Mouse (Mus musculus) embryonic facial prominence, embryonic 15.5 days (tissue): ENCODE data around the gene Cdc42. TPM values are rescaled to one million over a fixed set of nuclear protein-coding genes. Genes with fewer than 3 reads are reported as not detected.

Experiments used
- ATAC-seq: fragments of 200-750 bp; cut with Nextera tagmentation; 2 replicates; pipeline ENCODE4 v1.8.0; 2017; ENCODE audit warnings: low read depth, moderate TSS enrichment; ENCODE audit not compliant: insufficient number of reproducible peaks, low FRiP score, low TSS enrichment
- H3K27ac ChIP-seq: fragments of 300-500 bp; sonication (generic); replicated peaks from 2 replicates; pipeline ENCODE4 v1.5.1; 2015; ENCODE audit warnings: mild to moderate bottlenecking, inconsistent platforms
- H3K27me3 ChIP-seq: fragments of 300-500 bp; sonication (generic); 2 replicates; pipeline ENCODE4 v1.6.1; 2015; ENCODE audit warnings: inconsistent platforms
- H3K36me3 ChIP-seq: fragments of 300-500 bp; sonication (generic); 2 replicates; pipeline ENCODE4 v1.6.1; 2015; ENCODE audit warnings: mild to moderate bottlenecking, inconsistent platforms
- H3K4me1 ChIP-seq: fragments of 300-500 bp; sonication (generic); 2 replicates; pipeline ENCODE4 v1.6.1; 2015; ENCODE audit warnings: inconsistent platforms
- H3K4me2 ChIP-seq: fragments of 300-500 bp; sonication (generic); replicated peaks from 2 replicates; pipeline ENCODE4 v1.6.1; 2015; ENCODE audit warnings: mild to moderate bottlenecking, inconsistent platforms
- H3K4me3 ChIP-seq: fragments of 300-500 bp; sonication (generic); replicated peaks from 2 replicates; pipeline ENCODE4 v1.5.1; 2015; ENCODE audit warnings: mild to moderate bottlenecking, inconsistent platforms
- H3K9ac ChIP-seq: fragments of 300-500 bp; sonication (generic); 2 replicates; pipeline ENCODE4 v1.6.1; 2015; ENCODE audit warnings: inconsistent platforms
- H3K9me3 ChIP-seq: fragments of 300-500 bp; sonication (generic); replicated peaks from 2 replicates; pipeline ENCODE4 v1.6.1; 2016; ENCODE audit warnings: inconsistent platforms
- WGBS: fragments of 180-500 bp; shearing (Covaris S2); methylation state at CpG from one replicate; pipeline ENCODE4 v1.1.7; 2015; 5-methylcytosine and 5-hydroxymethylcytosine counted together
- polyA plus RNA-seq: library from polyadenylated mRNA; unstranded; fragments of >200 nt; fragmentation: Nextera tagmentation; extraction: Ambion mirVana; gene quantifications from 2 replicates; pipeline ENCODE4 v1.2.1, GENCODE M21; 2015

Cdc42 gene
- polyA plus RNA-seq, 1 experiment from 2014 or later, result 685 TPM

GRCm38 (mm10) chr4:137380702-137381605 is 23.4 kb upstream of the Cdc42 start:
- Histone ChIP-seq H3K4me3 (no peak overlapping the region), H3K4me2 (no peak overlapping the region), H3K27me3 (no peaks in the 10 kb centered on the region), H3K4me1 (peaks cover 4% of the 10 kb centered on the region; the same call in 1 of the 2 replicates), H3K9me3 (no peaks in the 10 kb centered on the region), H3K9ac (no peak overlapping the region), H3K36me3 (no peaks in the 10 kb centered on the region), H3K27ac (no peak overlapping the region)
- 34% methylated on average over 15 of the region's 16 CpGs for WGBS
- ATAC-seq, result no peak

GRCm38 (mm10) chr4:137379713-137380255 is 22.3 kb upstream of the Cdc42 start:
- no peak overlapping the region for H3K27ac ChIP-seq
- ATAC-seq, result no peak
- H3K36me3 ChIP-seq, result no peaks in the 10 kb centered on the region
- no peak overlapping the region for H3K4me2 ChIP-seq
- H3K9ac ChIP-seq, result no peak overlapping the region
- H3K27me3 ChIP-seq, result no peaks in the 10 kb centered on the region
- H3K4me3 ChIP-seq, result no peak overlapping the region
- peaks cover 12% of the 10 kb centered on the region for H3K4me1 ChIP-seq
- no peaks in the 10 kb centered on the region for H3K9me3 ChIP-seq
- 84% methylated on average over 10 of the region's 10 CpGs for WGBS

- Histone ChIP-seq H3K4me2 (no peak overlapping the region), H3K4me3 (no peak overlapping the region), H3K4me1 (peaks cover 12% of the 10 kb centered on the region), H3K27me3 (no peaks in the 10 kb centered on the region), H3K36me3 (no peaks in the 10 kb centered on the region), H3K9ac (no peak overlapping the region), H3K27ac (no peak overlapping the region), H3K9me3 (no peaks in the 10 kb centered on the region)
- whole genome bisulfite sequencing, result 68% methylated on average over 3 of the region's 3 CpGs
- ATAC-seq, result no peak
These were observed 21.6 kb upstream of the Cdc42 start for GRCm38 (mm10) chr4:137379085-137379484.

GRCm38 (mm10) chr4:137377526-137378304 is 20.2 kb upstream of the Cdc42 start:
- Histone ChIP-seq H3K9ac (no peak overlapping the region), H3K4me1 (peaks cover 18% of the 10 kb centered on the region), H3K4me3 (no peak overlapping the region), H3K36me3 (no peaks in the 10 kb centered on the region), H3K27me3 (no peaks in the 10 kb centered on the region), H3K9me3 (no peaks in the 10 kb centered on the region), H3K4me2 (no peak overlapping the region), H3K27ac (no peak overlapping the region)
- ATAC-seq, result no peak
- WGBS, result 79% methylated on average over 4 of the region's 4 CpGs

- H3K4me2 ChIP-seq, result no peak overlapping the region
- no peaks in the 10 kb centered on the region for H3K36me3 ChIP-seq
- H3K27me3 ChIP-seq, result no peaks in the 10 kb centered on the region
- no peak overlapping the region for H3K4me3 ChIP-seq
- H3K27ac ChIP-seq, result no peak overlapping the region
- 71% methylated on average over 2 of the region's 2 CpGs for WGBS
- no peaks in the 10 kb centered on the region for H3K9me3 ChIP-seq
- H3K9ac ChIP-seq, result no peak overlapping the region
- peaks cover 18% of the 10 kb centered on the region for H3K4me1 ChIP-seq
- no peak for ATAC-seq
These were observed 19.3 kb upstream of the Cdc42 start for GRCm38 (mm10) chr4:137376778-137377177.

GRCm38 (mm10) chr4:137375314-137376278 is 18.1 kb upstream of the Cdc42 start:
- Histone ChIP-seq H3K36me3 (no peaks in the 10 kb centered on the region), H3K27ac (peak overlapping the region; percentile 68), H3K27me3 (no peaks in the 10 kb centered on the region), H3K4me1 (peaks cover 15% of the 10 kb centered on the region; the same call in 1 of the 2 replicates), H3K9me3 (no peaks in the 10 kb centered on the region), H3K4me2 (no peak overlapping the region), H3K4me3 (no peak overlapping the region), H3K9ac (no peak overlapping the region)
- WGBS, result 28% methylated on average over 18 of the region's 19 CpGs
- ATAC-seq, result 0 out of 2 replicates have a peak, but pooled peaks have one; percentile 35

- Histone ChIP-seq H3K4me1 (peaks cover 24% of the 10 kb centered on the region), H3K9ac (no peak overlapping the region), H3K27ac (peak overlapping the region; percentile 17; the same call in 1 of the 2 replicates), H3K9me3 (no peaks in the 10 kb centered on the region), H3K4me3 (no peak overlapping the region), H3K27me3 (no peaks in the 10 kb centered on the region), H3K36me3 (no peaks in the 10 kb centered on the region), H3K4me2 (no peak overlapping the region)
- WGBS, result 52% methylated on average over 6 of the region's 6 CpGs
- ATAC-seq, result no peak
These were observed 16.2 kb upstream of the Cdc42 start for GRCm38 (mm10) chr4:137373711-137374110.

- H3K4me3 ChIP-seq, result no peak overlapping the region
- H3K36me3 ChIP-seq, result no peaks in the 10 kb centered on the region
- peaks cover 38% of the 10 kb centered on the region for H3K4me1 ChIP-seq
- H3K9me3 ChIP-seq, result no peaks in the 10 kb centered on the region
- no peak overlapping the region for H3K9ac ChIP-seq
- ATAC-seq, result no peak
- H3K27ac ChIP-seq, result no peak overlapping the region
- no peak overlapping the region for H3K4me2 ChIP-seq
- H3K27me3 ChIP-seq, result no peaks in the 10 kb centered on the region
- 84% methylated on average over 16 of the region's 16 CpGs for WGBS
These were observed 14.3 kb upstream of the Cdc42 start for GRCm38 (mm10) chr4:137371596-137372523.

- H3K4me3 ChIP-seq, result peak overlapping the region; percentile 39
- H3K9me3 ChIP-seq, result no peaks in the 10 kb centered on the region
- no peaks in the 10 kb centered on the region for H3K36me3 ChIP-seq
- peaks cover 30% of the 10 kb centered on the region for H3K4me1 ChIP-seq
- H3K9ac ChIP-seq, result peak overlapping the region; percentile 21; the same call in 1 of the 2 replicates
- 7% methylated on average over 27 of the region's 29 CpGs for WGBS
- peak; percentile 57; the same call in 1 of the 2 replicates for ATAC-seq
- H3K27me3 ChIP-seq, result no peaks in the 10 kb centered on the region
- H3K27ac ChIP-seq, result peak overlapping the region; percentile 51
- H3K4me2 ChIP-seq, result peak overlapping the region; percentile 71
These were observed 12.6 kb upstream of the Cdc42 start for GRCm38 (mm10) chr4:137369954-137370750.
